Mouse (Mus musculus): ENCODE results near the gene Clec14a.
"Not testable (repeated sequence)": the region's sequence is repeated elsewhere in the genome, so short reads cannot be mapped to it uniquely, and the experiment has no call there.

The Clec14a gene

DNA sequence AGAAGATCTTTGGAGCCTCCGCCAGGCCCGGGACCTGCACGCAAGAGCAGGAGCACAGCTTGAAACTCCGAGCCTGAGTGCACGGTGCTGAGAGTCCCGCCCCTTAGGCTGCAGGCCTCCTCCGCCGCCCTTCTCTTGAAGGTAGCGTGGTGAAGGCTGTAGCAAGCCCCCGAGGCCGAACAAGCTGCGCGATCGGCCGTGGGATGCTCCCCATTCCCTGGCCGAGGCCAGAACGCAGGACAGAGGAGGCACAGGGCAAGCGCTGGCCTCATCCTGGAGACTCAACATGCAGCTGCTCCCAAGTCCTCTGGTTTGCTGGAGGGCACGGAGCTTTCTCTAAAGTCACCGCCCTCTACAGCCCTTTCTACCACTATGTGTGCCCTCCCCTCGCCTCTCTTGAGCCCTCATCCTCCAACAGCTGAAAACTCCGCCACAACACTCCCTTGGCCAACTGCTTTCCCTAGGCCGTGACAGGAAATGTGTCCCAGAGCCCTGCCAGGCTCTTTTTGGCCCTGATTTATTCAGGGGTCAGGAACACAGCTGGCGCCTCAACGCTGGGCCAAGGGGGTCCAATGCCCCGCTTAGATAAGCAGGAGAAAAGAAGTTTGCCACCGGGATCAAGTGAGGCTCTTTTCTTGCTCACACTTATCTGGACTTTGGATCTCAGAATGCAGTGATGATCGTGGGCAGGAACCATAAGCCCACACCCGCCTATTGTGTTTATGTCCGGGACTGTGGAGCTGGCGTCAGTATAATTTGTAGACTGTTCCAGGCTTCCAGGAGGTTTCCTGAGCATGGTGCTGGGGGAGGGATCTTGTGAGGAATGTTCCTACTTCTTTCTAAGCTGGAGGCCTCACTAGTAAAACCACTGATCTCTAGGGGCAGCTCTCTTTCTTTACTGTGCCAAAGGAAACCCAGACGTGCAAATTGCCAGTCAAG lies at the start of gene Clec14a:
TSS of gene Clec14a (minus strand) at position 728 of the 939 bp plus-strand sequence.
- DNase-seq (ENCODE audit: low spot score): peak; percentile 61

DNA sequence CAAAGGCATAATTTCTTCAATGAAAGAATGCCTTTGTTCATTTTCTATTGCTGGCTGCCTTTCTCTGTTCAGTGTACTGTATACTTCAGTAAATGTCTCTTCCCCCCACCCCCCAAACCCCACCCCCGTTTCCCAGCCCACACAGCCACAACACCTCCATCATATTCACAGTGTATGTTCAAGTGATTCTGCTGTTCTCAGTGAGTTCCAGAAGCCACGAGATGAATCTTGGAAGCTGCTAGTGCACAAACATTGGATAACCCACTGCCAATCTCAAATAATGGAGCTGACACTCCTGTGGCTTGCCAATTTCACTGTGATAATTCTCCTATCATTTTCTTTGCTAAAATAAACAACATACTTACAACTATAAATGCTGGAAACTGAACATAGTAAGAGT lies 38.7 kb upstream of the Clec14a start:
- DNase-seq (ENCODE audit: low spot score): no peak

DNA sequence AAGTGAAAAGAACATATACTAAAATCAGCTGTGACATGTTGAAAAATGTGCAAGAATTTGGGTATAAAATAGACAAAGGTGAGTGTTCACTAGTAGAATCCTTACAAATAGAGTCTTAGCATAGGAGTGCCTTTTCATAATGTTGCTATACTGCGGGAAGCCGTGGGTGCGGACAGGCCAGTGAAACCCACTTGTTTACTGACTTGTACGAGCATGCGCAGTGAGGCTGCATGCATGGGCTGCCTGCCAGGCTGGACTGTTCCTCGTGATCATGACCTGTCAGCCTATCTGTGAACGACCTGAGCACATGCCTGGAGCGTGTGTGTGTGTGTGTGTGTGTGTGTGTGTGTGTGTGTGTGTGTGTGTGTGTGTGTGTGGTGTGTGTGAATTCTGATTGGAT lies 37.3 kb upstream of the Clec14a start:
- not testable (repeated sequence) for DNase-seq (ENCODE audit: low spot score)

DNA sequence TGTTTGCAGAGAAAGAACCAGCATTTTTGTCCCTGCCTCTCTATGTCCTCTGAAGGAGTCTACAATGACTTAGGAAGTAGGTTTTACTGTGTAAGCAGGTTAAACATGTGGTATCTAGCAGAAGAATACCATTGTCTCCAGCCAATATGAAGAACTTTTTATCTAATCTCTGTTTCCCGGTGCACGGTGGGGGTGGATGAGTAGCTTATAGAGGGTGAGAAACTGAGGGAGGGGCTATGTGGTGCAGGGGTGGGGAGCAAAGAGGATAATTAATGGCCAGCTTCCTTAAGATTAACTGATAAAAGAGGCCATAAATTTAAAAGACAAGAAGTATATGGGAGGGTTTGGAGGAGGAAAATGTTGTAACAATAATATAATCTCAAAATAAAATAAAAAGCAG lies 36.5 kb upstream of the Clec14a start:
- DNase-seq (ENCODE audit: low spot score): no peak

DNA sequence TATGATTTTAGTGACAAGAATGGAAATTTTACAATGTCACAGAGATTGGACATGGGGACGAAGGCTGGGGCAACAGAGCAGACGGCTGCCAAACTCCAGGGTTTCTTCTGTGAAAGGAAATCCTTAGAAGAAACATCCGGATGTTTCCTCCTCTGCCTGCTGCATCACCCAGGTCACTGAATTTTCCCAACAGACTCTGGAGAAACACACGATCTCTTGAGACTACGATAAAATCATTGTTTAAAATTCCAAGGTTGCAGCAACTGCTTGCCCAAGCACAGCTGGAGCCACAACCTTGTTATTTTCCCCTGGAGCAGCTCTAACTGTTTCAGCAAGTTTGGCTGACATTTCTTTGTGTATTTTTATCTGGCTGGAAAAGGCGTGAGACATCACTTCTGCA lies 27.9 kb upstream of the Clec14a start:
- DNase-seq (ENCODE audit: low spot score): no peak

DNA sequence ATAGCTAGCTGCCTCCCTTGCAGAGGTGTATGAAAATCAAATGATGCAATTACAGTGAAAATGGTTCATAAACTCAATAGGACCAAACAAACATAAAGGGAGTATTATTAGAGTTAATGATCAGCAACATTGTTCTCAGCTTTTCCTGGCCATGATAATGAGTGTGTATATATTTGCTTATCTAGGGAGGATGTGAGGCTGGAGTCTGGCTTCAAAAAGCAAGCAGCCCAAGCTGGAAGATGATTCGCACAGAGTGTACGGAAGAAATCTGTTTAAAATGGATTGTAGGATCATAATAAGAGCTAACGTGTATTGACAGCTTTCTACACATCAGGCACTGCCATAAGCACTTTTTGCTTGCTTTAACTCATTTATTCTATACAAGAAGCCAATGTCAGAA lies 16.8 kb upstream of the Clec14a start:
- DNase-seq (ENCODE audit: low spot score): no peak

DNA sequence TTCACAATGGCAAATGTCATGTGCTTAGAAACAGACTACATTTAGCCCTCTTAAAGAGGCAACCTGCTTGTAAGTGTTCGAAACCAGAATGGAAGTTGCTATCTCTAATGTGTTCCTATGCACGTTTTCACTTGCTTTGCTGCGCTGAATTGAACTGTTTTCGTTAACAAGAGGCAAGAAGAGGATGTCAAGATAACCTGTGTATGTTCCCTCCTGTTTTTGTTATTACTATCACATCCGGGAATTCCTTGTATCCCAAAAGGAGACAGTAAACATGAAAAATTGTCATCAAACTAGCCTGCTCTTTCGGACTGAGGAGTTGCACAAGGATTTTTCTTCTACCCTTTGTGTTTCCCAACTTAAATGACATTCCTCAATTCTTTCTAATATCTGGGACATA lies 1.4 kb upstream of the Clec14a start:
- no peak for DNase-seq (ENCODE audit: low spot score)

DNA sequence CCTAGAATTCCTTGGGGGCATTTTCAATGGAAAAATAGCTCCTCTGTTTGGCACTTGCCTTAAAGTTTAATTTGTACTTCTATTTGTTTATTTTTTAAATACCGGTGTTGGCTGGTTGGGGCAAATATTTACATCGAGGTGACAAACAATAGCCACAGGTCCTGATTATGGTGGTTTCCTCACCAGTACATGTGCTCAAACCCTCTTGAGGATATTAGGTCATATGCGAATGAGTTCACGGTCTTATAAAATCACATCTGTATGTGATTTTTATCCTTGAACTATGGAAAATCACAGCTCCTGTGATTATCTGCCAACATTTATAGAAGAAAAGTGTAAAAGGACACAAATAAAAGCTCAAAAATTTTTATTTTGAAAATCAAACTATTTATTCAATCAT lies 415 bp upstream of the Clec14a start:
- DNase-seq (ENCODE audit: low spot score): no peak

DNA sequence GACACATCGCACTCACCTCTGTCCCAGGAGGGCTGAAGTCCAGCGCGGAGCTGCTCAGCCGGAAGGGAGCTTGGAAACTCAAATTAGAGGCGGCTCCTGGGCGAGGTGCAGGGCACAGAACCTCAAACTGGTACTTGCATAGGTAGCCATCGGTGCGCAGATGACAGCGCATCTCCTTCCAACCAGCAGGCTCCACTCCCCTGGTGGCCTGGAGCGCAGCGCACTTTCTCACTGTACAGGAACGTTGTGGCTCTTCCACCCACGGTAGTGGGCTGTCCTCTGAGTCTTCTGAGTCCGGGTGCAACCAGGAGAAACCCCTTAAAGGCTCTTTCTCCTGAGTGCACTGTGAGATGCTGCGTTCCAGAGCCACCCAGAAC lies 916 bp downstream of the Clec14a start:
- DNase-seq (ENCODE audit: low spot score): peak; percentile 56

DNA sequence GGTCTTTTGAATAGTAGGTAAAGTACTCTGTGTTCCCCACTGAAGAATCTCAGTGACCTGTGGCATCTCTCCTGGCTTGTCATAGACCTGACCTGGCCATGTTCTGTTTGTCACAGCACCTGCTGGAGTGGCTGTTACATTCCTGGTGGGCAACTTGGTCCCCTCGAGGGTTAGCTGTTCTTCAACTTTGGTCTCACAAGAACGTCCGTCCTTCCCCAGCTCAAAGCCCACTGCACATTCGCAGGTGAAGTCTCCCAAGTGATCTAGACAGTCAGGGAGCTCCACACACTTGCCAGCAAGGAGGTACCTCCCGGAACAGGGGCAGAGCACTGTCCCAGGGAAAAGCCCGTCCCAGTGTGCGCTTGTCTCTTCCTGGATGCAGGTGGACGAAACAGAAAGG lies 1.3 kb downstream of the Clec14a start:
- DNase-seq (ENCODE audit: low spot score): no peak

DNA sequence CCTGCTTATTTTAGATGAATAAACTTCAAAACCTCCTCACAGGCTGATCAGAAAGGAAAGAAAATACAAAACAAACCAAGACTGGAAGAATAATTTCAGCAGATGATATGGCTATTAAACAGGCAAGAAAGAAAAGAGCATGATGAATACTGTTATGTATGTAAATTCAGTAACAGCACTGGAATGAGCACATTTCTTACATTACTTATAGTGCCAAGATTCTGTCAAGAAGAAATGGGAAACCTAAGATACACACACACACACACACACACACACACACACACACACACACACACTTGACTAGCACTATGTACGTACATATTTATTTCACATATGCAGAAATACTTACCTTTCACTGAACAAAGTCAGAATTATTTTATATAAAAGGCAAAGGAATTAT lies 17.2 kb downstream of the Clec14a start:
- no peak for DNase-seq (ENCODE audit: low spot score)

DNA sequence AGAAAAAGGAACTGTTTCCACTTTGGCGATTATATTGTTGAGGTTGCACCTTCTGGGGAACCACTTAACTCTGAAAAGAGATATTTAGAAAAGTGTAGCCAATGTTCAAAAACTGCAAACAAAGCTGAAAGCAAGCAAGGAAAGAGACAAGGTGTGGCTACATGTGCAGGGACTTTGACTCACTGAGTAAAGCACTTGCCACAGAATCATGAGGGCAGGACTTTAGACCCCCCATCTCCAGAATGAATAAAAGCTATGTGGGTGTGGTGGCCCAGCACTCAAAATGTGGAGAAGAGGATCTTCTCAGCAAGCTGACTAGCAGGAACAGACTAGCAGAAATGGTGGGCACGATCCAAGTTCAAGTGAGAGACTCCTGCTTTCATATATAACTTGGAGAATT lies 36.6 kb downstream of the Clec14a start:
- DNase-seq (ENCODE audit: low spot score): no peak

DNA sequence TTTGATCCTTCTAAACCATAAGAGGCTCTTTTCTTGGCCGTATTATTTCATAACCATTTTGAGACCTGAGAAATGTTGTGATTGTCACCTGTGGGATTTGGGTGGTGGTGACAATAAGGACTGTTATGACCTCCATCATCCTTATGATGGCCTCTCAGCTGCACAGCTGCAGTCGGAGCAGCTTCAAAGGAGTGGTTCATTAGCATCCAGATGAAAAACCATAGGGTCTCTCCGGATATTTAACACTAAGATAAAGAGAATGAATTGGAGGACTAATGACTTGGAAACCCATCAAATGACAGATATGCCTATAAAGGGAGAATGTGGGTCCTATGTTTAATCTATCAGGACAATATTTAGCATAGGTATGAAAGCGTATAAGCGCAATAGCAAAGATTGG lies 43.4 kb downstream of the Clec14a start:
- no peak for DNase-seq (ENCODE audit: low spot score)

DNA sequence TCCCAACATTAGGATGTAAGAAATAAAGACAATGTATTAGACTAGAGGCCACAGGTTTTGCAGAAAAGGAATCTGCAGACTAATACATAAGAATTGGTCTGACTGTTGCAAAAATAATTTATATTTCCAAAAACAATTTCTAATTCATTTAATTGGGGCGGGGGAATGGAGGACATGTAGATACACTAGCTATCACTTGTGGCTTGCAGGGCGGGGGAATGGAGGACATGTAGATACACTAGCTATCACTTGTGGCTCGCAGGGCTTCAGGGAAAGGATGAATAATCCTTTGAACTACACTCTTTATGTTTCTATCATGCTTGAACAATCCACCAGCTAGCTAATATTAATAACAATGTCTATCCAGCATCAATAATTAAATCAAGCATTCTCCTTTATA lies 50.0 kb downstream of the Clec14a start:
- DNase-seq (ENCODE audit: low spot score): no peak

DNA sequence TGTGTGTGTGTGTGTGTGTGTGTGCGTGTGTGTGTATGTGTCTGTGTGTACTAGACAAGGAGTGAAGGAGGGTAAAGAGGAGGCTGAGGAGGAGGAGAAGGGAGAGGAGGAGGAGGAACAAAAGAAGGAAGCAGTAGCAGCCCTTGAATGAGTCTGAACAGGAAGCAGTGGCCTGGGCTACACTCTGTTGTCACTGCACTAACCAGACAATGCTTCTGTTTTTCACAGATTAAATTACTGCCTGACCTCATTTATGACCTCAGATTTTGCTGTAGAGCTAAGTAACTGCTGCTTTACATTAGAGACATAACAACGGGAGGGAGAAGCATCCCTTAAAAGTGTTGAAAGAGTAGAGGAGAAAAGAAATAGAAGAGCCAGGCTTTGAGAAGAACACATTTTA lies 52.9 kb downstream of the Clec14a start:
- no peak for DNase-seq (ENCODE audit: low spot score)

Measured in retina, embryonic 14.5 days (tissue).